Mouse (Mus musculus) megakaryocyte, adult 5-6 weeks (primary cell): ENCODE results near the gene Timm8a2. TPM values are rescaled to one million over a fixed set of nuclear protein-coding genes. Genes with fewer than 3 reads are reported as not detected.

Source experiments
- ATAC-seq: 2 replicates; pipeline ENCODE4 v1.8.0; 2016; ENCODE audit warnings: mild to moderate bottlenecking, inconsistent platforms; ENCODE audit not compliant: poor library complexity, severe bottlenecking
- total RNA-seq, 2 experiments: library from RNA; stranded (forward) in 1 of 2; stranded (reverse) in 1 of 2; fragments of 153-499, 151-499 nt in 1 of 2; fragments of 221-1000, 200-1000 nt in 1 of 2; gene quantifications; 2 replicates each; pipeline versions ENCODE4 v1.2.3 to v1.2.4; 2015 to 2017

Gene Timm8a2
- total RNA-seq, 2 experiments from 2014 or later, result 0.18 TPM; not detected in 1

- ATAC-seq, result no peak
Observed at GRCm38 (mm10) chr14:122010301-122010700, 24.2 kb upstream of the Timm8a2 start.

DNA sequence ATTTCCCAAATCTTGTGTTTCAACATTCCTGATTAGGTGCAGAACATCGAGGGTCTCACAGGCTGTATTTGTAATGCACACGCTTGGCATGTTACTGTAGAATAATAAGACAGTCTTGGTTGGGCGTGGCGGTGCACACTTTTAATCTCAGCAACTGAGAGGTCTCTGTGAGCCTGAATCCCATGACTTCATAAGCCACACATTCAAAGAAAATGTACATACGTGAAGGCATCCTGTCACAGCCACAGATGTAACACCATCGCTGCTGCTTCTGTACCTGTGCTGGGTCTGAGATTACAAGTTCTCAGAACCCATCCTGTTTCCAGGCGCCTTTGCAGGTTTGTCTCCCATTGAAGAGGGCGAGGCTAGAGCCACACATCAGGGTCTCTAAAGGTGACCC is 22.7 kb upstream of the Timm8a2 start:
- no peak for ATAC-seq

DNA sequence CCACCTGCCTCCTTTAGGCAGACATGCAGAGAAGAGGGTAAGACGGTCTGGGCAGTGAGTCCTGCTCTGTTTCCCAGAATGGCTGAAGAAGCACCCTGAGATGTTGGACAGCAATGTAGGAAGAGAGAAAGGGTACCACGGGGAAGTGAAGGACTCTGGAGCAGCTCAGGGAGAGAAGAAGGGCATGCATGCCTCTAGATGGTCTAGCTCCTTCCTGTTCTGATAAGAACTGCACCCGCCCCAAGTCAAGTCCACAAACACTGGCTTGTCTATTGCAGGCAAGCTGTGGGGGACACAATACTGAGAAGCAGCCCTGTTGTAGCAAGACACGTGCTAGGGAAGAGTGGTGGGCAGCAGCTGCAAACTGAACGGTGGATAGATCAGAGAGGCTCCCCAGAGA is 22.3 kb upstream of the Timm8a2 start:
- ATAC-seq, result no peak

DNA sequence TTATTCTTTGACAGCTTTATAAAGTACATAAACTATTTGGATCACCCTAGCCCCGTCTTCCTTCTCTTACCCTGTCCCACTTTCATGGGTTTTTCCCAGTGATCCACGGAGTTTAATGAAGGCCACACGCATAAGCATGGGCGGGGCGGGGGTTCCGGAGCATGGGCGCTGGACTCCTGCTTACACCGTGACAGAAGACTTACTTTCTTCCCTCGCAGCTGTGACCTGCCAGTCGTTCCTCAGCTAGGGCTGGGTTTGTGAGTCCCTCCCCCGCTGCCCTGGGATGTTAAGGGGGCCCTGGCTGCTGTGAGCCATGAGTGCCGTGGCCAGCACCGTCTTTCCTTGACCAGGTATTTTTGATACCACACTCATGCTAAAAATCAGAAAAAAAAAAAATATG is 21.7 kb upstream of the Timm8a2 start:
- ATAC-seq, result no peak

GRCm38 (mm10) chr14:122013417-122013951 is 21.0 kb upstream of the Timm8a2 start:
- ATAC-seq, result peak; percentile 78

- ATAC-seq, result no peak
Observed at GRCm38 (mm10) chr14:122017958-122018357, 16.5 kb upstream of the Timm8a2 start.

- ATAC-seq, result no peak
Observed at GRCm38 (mm10) chr14:122019389-122019788, 15.1 kb upstream of the Timm8a2 start.

GRCm38 (mm10) chr14:122020567-122020966 is 13.9 kb upstream of the Timm8a2 start:
- no peak for ATAC-seq

GRCm38 (mm10) chr14:122023054-122023453 is 11.4 kb upstream of the Timm8a2 start:
- ATAC-seq, result no peak

- ATAC-seq, result no peak
Observed at GRCm38 (mm10) chr14:122023928-122024327, 10.5 kb upstream of the Timm8a2 start.

GRCm38 (mm10) chr14:122028926-122029745 is 5.3 kb upstream of the Timm8a2 start:
- ATAC-seq, result peak; percentile 78

GRCm38 (mm10) chr14:122029851-122030250 is 4.6 kb upstream of the Timm8a2 start:
- no peak for ATAC-seq

GRCm38 (mm10) chr14:122032045-122032444 is 2.4 kb upstream of the Timm8a2 start:
- no peak for ATAC-seq

GRCm38 (mm10) chr14:122035181-122035580 is 707 bp downstream of the Timm8a2 start:
- ATAC-seq, result no peak

DNA sequence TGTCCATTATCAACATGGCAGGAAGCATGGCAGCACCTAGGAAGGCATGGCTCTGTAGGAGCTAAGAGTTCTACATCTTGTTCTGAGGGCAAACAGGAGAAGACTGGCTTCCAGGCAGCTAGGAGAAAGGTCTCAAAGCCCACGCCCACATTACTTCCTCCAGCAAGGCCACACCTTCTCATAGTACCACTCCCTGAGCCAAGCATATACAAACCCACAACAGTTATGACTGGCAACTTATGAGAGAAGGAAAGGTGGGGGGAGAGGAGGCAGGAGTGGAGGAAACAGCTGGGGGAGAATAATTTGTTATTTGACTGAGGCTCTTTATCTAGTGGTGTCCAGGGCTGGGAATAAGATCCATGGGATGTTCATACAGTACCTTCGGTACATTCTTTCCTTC is 1.4 kb downstream of the Timm8a2 start:
- ATAC-seq, result peak; percentile 83

- ATAC-seq, result peak; percentile 69
Observed at GRCm38 (mm10) chr14:122038874-122039647, 4.6 kb downstream of the Timm8a2 start.

DNA sequence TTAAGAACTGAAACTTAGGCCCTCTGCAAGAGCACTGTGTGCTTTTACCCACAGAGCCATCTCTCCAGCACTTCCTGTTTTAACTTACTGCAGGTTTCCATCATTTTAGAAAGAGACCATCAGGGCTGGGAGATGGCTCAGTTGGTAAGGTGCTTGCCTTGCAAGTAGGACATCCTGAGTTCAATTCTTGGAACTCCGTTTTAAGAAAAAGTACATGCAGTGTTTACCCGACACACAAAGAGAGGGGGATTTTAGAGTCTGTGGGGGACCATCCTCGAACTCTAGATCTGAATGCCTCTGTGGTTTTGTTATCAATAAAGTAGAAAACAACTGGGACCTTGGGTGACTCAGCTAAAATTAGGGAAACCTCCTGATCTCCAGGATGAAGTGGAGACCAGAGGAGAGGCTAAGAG is 6.9 kb downstream of the Timm8a2 start:
- ATAC-seq, result peak; percentile 52

- ATAC-seq, result no peak
Observed at GRCm38 (mm10) chr14:122042142-122042694, 7.7 kb downstream of the Timm8a2 start.

- ATAC-seq, result peak; percentile 19; the same call in 1 of the 2 replicates
Observed at GRCm38 (mm10) chr14:122047784-122048183, 13.3 kb downstream of the Timm8a2 start.

DNA sequence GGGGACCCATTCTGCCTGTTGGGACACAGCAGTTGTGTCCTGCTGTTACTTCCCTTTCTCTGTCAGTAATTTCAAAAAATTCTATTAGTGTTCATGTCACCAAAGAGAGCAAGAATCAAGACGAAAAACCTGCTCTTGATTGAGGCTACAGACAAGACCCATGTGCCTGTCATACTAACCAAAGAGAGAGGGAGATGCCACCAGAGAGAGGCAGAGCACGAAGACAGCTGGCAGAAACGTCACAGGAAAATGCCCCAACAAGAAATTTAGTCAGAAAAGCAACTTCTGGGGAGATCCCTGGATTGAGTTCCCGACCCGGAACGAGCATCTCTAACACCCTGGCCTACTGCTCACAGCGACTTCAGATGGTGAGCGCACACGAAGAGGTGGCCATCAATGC is 14.3 kb downstream of the Timm8a2 start:
- peak; percentile 44 for ATAC-seq

GRCm38 (mm10) chr14:122052896-122053635 is 18.6 kb downstream of the Timm8a2 start:
- peak; percentile 34 for ATAC-seq
